Mouse (Mus musculus): ENCODE data around the gene Syt8. TPM values are rescaled to one million over a fixed set of nuclear protein-coding genes. Genes with fewer than 3 reads are reported as not detected.

The Syt8 gene
- total RNA-seq, 1 experiment from 2014 or later, result not detected

GRCm38 (mm10) chr7:142408686-142409085, 26.0 kb upstream of the Syt8 start:
- no peak for DNase-seq

- DNase-seq, result no peak
Measured at GRCm38 (mm10) chr7:142409603-142410002, 25.0 kb upstream of the Syt8 start.

GRCm38 (mm10) chr7:142413285-142413684, 21.4 kb upstream of the Syt8 start:
- DNase-seq, result no peak

- DNase-seq, result no peak
Measured at GRCm38 (mm10) chr7:142415314-142415713, 19.3 kb upstream of the Syt8 start.

GRCm38 (mm10) chr7:142416225-142416624, 18.4 kb upstream of the Syt8 start:
- no peak for DNase-seq

- no peak for DNase-seq
Measured at GRCm38 (mm10) chr7:142418027-142418426, 16.6 kb upstream of the Syt8 start.

- no peak for DNase-seq
Measured at GRCm38 (mm10) chr7:142418679-142419078, 16.0 kb upstream of the Syt8 start.

- no peak for DNase-seq
Measured at GRCm38 (mm10) chr7:142419887-142420286, 14.8 kb upstream of the Syt8 start.

GRCm38 (mm10) chr7:142421826-142422225, 12.8 kb upstream of the Syt8 start:
- DNase-seq, result no peak

- DNase-seq, result peak; percentile 49
Measured at GRCm38 (mm10) chr7:142425641-142426213, 8.9 kb upstream of the Syt8 start.

GRCm38 (mm10) chr7:142428213-142428612, 6.4 kb upstream of the Syt8 start:
- DNase-seq, result peak; percentile 45

- peak; percentile 44 for DNase-seq
Measured at GRCm38 (mm10) chr7:142430160-142430678, 4.4 kb upstream of the Syt8 start.

- no peak for DNase-seq
Measured at GRCm38 (mm10) chr7:142431106-142431505, 3.5 kb upstream of the Syt8 start.

- no peak for DNase-seq
Measured at GRCm38 (mm10) chr7:142433623-142434022, 1.0 kb upstream of the Syt8 start.

- peak; percentile 80 for DNase-seq
Measured at GRCm38 (mm10) chr7:142435524-142435923, 874 bp downstream of the Syt8 start.

- DNase-seq, result peak; percentile 38
Measured at GRCm38 (mm10) chr7:142437324-142437723, 2.7 kb downstream of the Syt8 start.

GRCm38 (mm10) chr7:142439966-142440365, 5.3 kb downstream of the Syt8 start:
- DNase-seq, result no peak

GRCm38 (mm10) chr7:142440657-142441114, 6.0 kb downstream of the Syt8 start:
- DNase-seq, result peak; percentile 44

- DNase-seq, result no peak
Measured at GRCm38 (mm10) chr7:142441585-142441984, 6.9 kb downstream of the Syt8 start, which contains the start of gene Tnni2. Tnni2 (plus strand) TSS chr7:142441808.

GRCm38 (mm10) chr7:142442081-142442907, 7.6 kb downstream of the Syt8 start:
- DNase-seq, result no peak

GRCm38 (mm10) chr7:142442908-142443420, 8.3 kb downstream of the Syt8 start:
- DNase-seq, result no peak

GRCm38 (mm10) chr7:142443474-142443873, 8.8 kb downstream of the Syt8 start:
- peak; percentile 8 for DNase-seq

- peak; percentile 3 for DNase-seq
Measured at GRCm38 (mm10) chr7:142444171-142444570, 9.5 kb downstream of the Syt8 start.

All from adrenal gland, postnatal 14 days (tissue).